In genomic region chr7:92961876-92962275, GRCm38 (mm10) we compare ENCODE assay signal across 24 mouse cellular contexts.
DNase-seq lines count a peak whose midpoint lies in the region; ATAC-seq lines count a peak whose summit lies in the region.
"Had no signal": no experiment of that assay in that cellular context is flagged by ENCODE, and none has a peak within 500 bp of the region (broad histone marks: within the 10 kb centered on the region; RNA-seq: fewer than 3 reads in every experiment).

No protein-coding gene starts in this region.

- peak; percentile 88 for DNase-seq in 416B (ENCODE audit: low read depth)
- DNase-seq in NIH3T3 (ENCODE audit: low read depth), result peak; percentile 40
- no peak for DNase-seq in adrenal gland, postnatal 25 days
- DNase-seq in frontal cortex, postnatal 36 days (ENCODE audit: low spot score in 2 of 2), result no peak
- DNase-seq in frontal cortex, postnatal 10 days (ENCODE audit: low spot score in 2 of 2), result no peak
- DNase-seq: adrenal gland, postnatal 36 days; cerebellum, adult 8-10 months; cerebellum, postnatal 25 days; gastrocnemius, adult 2 months; gastrocnemius, postnatal 36 days; heart, postnatal 14 days; kidney, adult 18-20 months; kidney, postnatal 36 days; left cerebral cortex, postnatal 4 days; liver, postnatal 0 days; retina, postnatal 1 day; right cerebral cortex, postnatal 25 days had no signal

- peak; percentile 85 to 95 for ATAC-seq in hematopoietic stem cell, adult 5-6 weeks (replicated peaks in 1 of 2; ENCODE audit: insufficient read depth in 1 of 2, low FRiP score in 2 of 2, low TSS enrichment in 1 of 2, low read depth in 1 of 2, poor library complexity in 2 of 2, severe bottlenecking in 2 of 2)
- peak; percentile 41; the same call in 1 of the 2 replicates for ATAC-seq in megakaryocyte-erythroid progenitor cell, adult 5-6 weeks (replicated peaks; ENCODE audit: low FRiP score, low TSS enrichment, poor library complexity, severe bottlenecking)
- ATAC-seq: forebrain, embryonic 14.5 days; hindbrain, embryonic 16.5 days; liver, embryonic 12.5 days; liver, postnatal 0 days; midbrain, embryonic 13.5 days; Patski had no signal

Comparison
In these comparisons a context has a peak if more than half of its experiments do, and no peak if none do; other contexts are left out.
1. DNase-seq: peak in 416B (single experiment) and NIH3T3 (single experiment); none in adrenal gland, postnatal 25 days (single experiment), frontal cortex, postnatal 36 days (0 of 2) and frontal cortex, postnatal 10 days (0 of 2).